ENCODE assay signal across 14 mouse cellular contexts in genomic region chr12:102251070-102251469, GRCm38 (mm10). TPM values are rescaled to one million over a fixed set of nuclear protein-coding genes. Genes with fewer than 3 reads are reported as not detected.
DNase-seq lines count a peak whose midpoint lies in the region; ATAC-seq lines count a peak whose summit lies in the region.
"Had no signal": no experiment of that assay in that cellular context is flagged by ENCODE, and none has a peak within 500 bp of the region (broad histone marks: within the 10 kb centered on the region; RNA-seq: fewer than 3 reads in every experiment).

No protein-coding gene starts in this region.

- DNase-seq in right cerebral cortex, adult 18-20 months: peak; percentile 58
- no peak for DNase-seq in right cerebral cortex, postnatal 14 days
- DNase-seq in layer of hippocampus, postnatal 14 days (ENCODE audit: low spot score in 2 of 2): peak; percentile 36 to 59
- DNase-seq in splenic B cell, adult 2 months (ENCODE audit: low read depth, low spot score): peak; percentile 13
- DNase-seq in kidney, adult 8-10 months: no peak
- no peak for DNase-seq in heart, adult 18-20 months
- DNase-seq: lung, embryonic 14.5 days; thymus, postnatal 14 days had no signal

- H3K4me2 ChIP-seq in forebrain, embryonic 13.5 days: no peak overlapping the region
- H3K4me2 ChIP-seq in forebrain, embryonic 12.5 days: no peak overlapping the region
- H3K4me2 ChIP-seq: embryonic facial prominence, embryonic 12.5 days; liver, embryonic 11.5 days; lung, embryonic 14.5 days had no signal

- 0 out of 2 replicates have a peak, but pooled peaks cover 7% of the 10 kb centered on the region for H3K4me1 ChIP-seq in forebrain, embryonic 13.5 days
- no peaks in the 10 kb centered on the region for H3K4me1 ChIP-seq in forebrain, embryonic 12.5 days
- H3K4me1 ChIP-seq: embryonic facial prominence, embryonic 12.5 days had no signal

- H3K9ac ChIP-seq in forebrain, embryonic 13.5 days: no peak overlapping the region
- H3K9ac ChIP-seq in forebrain, embryonic 12.5 days: no peak overlapping the region
- H3K9ac ChIP-seq: embryonic facial prominence, embryonic 12.5 days; lung, embryonic 14.5 days had no signal

- H3K27me3 ChIP-seq in forebrain, embryonic 13.5 days: no peaks in the 10 kb centered on the region
- no peaks in the 10 kb centered on the region for H3K27me3 ChIP-seq in forebrain, embryonic 12.5 days
- H3K27me3 ChIP-seq in splenic B cell, adult 2 months (ENCODE audit: control insufficient read depth, insufficient read depth, low read length, poor library complexity, severe bottlenecking): no peaks in the 10 kb centered on the region
- H3K27me3 ChIP-seq: embryonic facial prominence, embryonic 12.5 days; Patski had no signal

- H3K36me3 ChIP-seq in forebrain, embryonic 13.5 days (ENCODE audit: poor library complexity, severe bottlenecking): no peaks in the 10 kb centered on the region
- H3K36me3 ChIP-seq in forebrain, embryonic 12.5 days (replicated peaks): no peaks in the 10 kb centered on the region
- H3K36me3 ChIP-seq in splenic B cell, adult 2 months (ENCODE audit: control insufficient read depth, insufficient read depth, low read length, poor library complexity, severe bottlenecking): no peaks in the 10 kb centered on the region
- H3K36me3 ChIP-seq: embryonic facial prominence, embryonic 12.5 days had no signal

- H3K4me3 ChIP-seq in forebrain, embryonic 13.5 days: no peak overlapping the region
- no peak overlapping the region for H3K4me3 ChIP-seq in forebrain, embryonic 12.5 days (replicated peaks)
- H3K4me3 ChIP-seq: embryonic facial prominence, embryonic 12.5 days had no signal

- no peaks in the 10 kb centered on the region for H3K9me3 ChIP-seq in forebrain, embryonic 13.5 days (replicated peaks)
- no peaks in the 10 kb centered on the region for H3K9me3 ChIP-seq in forebrain, embryonic 12.5 days
- H3K9me3 ChIP-seq: embryonic facial prominence, embryonic 12.5 days had no signal

- 69% methylated on average over 3 of the region's 3 CpGs for WGBS in forebrain, embryonic 13.5 days
- WGBS in forebrain, embryonic 12.5 days: 80% methylated on average over 3 of the region's 3 CpGs

- H3K27ac ChIP-seq in forebrain, embryonic 13.5 days: peak overlapping the region; percentile 72; the same call in 1 of the 2 replicates
- H3K27ac ChIP-seq in forebrain, embryonic 12.5 days: no peak overlapping the region
- H3K27ac ChIP-seq: embryonic facial prominence, embryonic 12.5 days had no signal

- ATAC-seq in forebrain, embryonic 13.5 days: peak; percentile 31; the same call in 1 of the 2 replicates
- ATAC-seq in forebrain, embryonic 12.5 days (ENCODE audit: low FRiP score): no peak
- ATAC-seq: midbrain, embryonic 16.5 days; Patski had no signal

RNA-seq across cellular contexts. Expression of gene Rin3, which starts 31.8 kb away (rescaled TPM):
- polyA plus RNA-seq in forebrain, embryonic 13.5 days (2015; fragmentation: Nextera tagmentation; extraction: Ambion mirVana): 2.0 TPM in 2 replicates
- polyA plus RNA-seq in forebrain, embryonic 12.5 days (2016; fragmentation: Nextera tagmentation; extraction: Ambion mirVana): 2.2 and 2.9 TPM in 2 replicates
- 1 to 10 TPM; 4.0 to 4.4 TPM for total RNA-seq in layer of hippocampus, postnatal 14 days (2021)
- 10 to 100 TPM; 28.3 to 29.5 TPM for total RNA-seq in heart, adult 18-20 months (2021)

Comparison
In these comparisons a context has a peak if more than half of its experiments do, and no peak if none do; other contexts are left out.
1. DNase-seq: peak in right cerebral cortex, adult 18-20 months (single experiment), layer of hippocampus, postnatal 14 days (2 of 2) and splenic B cell, adult 2 months (single experiment); none in right cerebral cortex, postnatal 14 days (single experiment), kidney, adult 8-10 months (0 of 2) and heart, adult 18-20 months (0 of 2).
2. RNA of gene Rin3, which starts 31.8 kb away (total RNA-seq): 28.3 to 29.5 TPM in heart, adult 18-20 months; 4.0 to 4.4 TPM in layer of hippocampus, postnatal 14 days; every median in the first group is over 4 times any median in the second.